Mouse (Mus musculus) cerebellum, adult 8-10 months (tissue): ENCODE data around the gene Bckdk.
"Not testable (repeated sequence)": the region's sequence is repeated elsewhere in the genome, so short reads cannot be mapped to it uniquely, and the experiment has no call there.

Experiments used
- DNase-seq: peaks from one replicate; pipeline ENCODE4 v3.0.0; 2022

The Bckdk gene

GRCm38 (mm10) chr7:127932273-127933031, 28.6 kb downstream of the Bckdk start:
- DNase-seq, result no peak

- no peak for DNase-seq
Measured at GRCm38 (mm10) chr7:127934075-127934474, 30.2 kb downstream of the Bckdk start.

GRCm38 (mm10) chr7:127935028-127935722, 31.3 kb downstream of the Bckdk start:
- peak; percentile 94 for DNase-seq

DNA sequence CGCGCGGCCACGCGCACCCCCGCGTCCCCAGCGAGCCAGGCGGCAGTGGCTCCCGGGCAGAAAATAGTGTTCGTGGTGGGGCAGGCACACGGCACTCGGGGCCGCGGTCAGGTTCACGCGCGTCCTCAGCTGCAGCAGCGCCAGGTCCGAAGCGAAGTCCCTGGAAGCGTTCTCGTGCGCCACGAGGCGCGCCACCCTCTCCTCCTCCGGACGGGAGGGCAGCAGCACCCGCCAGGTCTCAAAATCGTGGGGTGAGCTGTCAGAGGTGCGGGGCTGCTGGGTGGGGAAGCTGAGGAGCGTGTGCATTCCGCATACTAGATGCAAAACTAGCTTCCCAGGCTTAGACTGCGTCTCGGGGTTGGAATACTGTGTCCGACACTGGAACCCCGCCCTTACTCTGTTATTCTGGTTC, 31.9 kb downstream of the Bckdk start:
- no peak for DNase-seq

DNA sequence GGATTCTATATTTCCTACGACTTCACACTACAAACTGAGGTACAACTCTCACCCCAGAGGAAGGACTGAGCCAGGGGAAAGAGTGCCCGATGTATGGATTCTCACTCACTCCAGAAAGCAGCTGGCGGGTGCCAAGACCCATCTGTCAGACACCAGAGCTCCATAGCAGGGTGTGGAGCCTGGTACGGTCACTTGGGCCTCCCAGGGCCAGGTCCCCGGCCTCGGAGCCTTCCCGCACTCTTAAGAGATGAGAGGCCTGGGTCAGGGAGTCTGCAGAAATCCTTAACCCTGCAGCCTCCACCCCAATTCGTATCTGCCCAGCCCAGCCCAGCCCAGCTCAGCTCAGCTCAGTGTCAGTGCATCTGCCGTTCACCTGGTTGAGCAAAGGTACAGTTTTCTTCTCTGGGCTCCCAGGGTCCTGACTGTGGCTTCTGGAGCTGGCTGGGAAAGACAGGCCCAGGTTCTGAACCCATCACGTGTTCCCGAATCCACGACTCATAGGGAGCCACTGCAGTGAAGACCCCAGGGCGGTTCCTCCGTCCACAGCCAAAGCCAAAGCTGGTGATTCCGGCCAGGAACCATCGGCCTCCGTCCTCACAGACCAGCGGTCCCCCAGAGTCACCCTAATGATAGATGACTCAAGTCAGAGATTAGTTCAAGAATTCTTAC, 32.5 kb downstream of the Bckdk start:
- no peak for DNase-seq

DNA sequence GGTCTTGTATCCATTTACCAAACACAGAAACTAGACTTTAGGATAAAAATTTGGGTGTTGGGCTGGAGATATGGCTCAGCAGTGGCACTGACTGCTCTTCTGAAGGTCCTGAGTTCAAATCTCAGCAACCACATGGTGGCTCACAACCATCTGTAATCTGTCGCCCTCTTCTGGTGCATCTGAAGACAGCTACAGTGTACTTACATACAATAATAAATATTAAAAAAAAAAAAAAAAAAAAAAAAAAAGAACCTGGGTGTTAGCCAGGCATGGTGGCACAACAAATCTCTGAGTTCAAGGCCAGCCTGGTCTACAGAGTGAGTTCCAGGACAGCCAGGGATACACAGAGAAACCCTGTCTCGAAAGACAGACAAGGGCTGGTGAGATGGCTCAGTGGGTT, 38.2 kb downstream of the Bckdk start:
- not testable (repeated sequence) for DNase-seq

DNA sequence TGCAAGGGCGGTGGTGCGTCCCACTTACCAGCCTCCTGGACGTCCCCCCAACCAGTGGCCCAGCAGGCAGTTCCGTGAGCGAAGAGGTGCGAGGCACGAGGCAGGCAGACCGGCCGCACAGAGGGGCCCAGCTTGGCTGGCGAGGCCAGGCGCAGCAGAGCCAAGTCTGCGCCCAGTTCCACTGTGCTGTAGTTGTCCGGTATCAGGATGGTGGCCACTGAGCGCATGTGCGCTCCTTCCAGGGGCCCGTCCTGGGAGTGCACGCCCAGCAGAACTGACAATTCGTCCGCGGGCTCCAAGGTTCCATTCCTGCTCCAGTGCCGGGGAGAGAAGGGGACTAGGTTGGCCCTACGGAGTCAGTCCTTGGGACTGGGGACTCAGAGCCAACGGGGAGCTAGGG, 40.7 kb downstream of the Bckdk start:
- no peak for DNase-seq

DNA sequence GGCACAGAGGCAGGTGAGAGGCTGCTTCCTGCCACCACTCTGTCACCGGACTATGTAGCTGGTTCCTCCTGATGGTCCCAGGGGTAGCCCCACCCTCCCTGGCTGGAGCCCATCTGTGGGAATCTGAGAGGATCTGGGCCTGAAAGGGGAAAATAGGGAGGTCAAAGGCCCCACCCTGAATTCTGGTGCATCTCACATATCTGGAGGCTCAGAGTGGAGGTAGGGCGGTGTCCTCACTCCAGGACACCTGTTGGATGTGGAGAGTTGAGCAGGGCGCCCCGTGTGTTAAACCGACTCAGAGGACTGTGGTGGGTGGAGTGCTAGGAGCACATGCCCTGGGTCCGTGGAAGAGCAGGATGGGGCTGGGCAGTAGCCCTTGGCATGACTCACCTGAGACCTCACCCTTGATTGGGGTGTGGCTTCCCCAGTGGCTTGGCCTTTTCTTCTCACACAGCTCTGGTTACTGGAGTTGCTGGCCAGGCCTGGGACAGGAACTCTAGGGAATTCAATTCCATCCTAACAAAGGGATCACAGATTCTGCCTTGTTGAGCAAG, 42.7 kb downstream of the Bckdk start, which contains the start of gene Prss36:
TSS of gene Prss36 (minus strand) at position 256 of the 554 bp plus-strand sequence.
- DNase-seq, result no peak

GRCm38 (mm10) chr7:127952864-127953581, 49.1 kb downstream of the Bckdk start:
- DNase-seq, result no peak

- DNase-seq, result no peak
Measured at GRCm38 (mm10) chr7:127959364-127959763, 55.5 kb downstream of the Bckdk start.
